Mouse (Mus musculus) yolk sac, embryonic 10.5 days (tissue): ENCODE measurements around the gene Pigg.

Source experiments
- DNase-seq: peaks from one replicate; pipeline ENCODE4 v3.0.0-alpha.2; 2017; ENCODE audit warnings: low spot score

Gene Pigg

GRCm38 (mm10) chr5:108357862-108358261 lies 45.5 kb downstream of the Pigg start:
- DNase-seq: no peak

GRCm38 (mm10) chr5:108359491-108359890 lies 47.1 kb downstream of the Pigg start:
- DNase-seq: no peak

- no peak for DNase-seq
Observed at GRCm38 (mm10) chr5:108360211-108360610, 47.8 kb downstream of the Pigg start.

GRCm38 (mm10) chr5:108362330-108362729 lies 49.9 kb downstream of the Pigg start:
- DNase-seq: no peak

GRCm38 (mm10) chr5:108366328-108366983 lies 54.0 kb downstream of the Pigg start:
- DNase-seq: no peak

- peak; percentile 44 for DNase-seq
Observed at GRCm38 (mm10) chr5:108366984-108367841, 54.8 kb downstream of the Pigg start.

- peak; percentile 24 for DNase-seq
Observed at GRCm38 (mm10) chr5:108367871-108368332, 55.5 kb downstream of the Pigg start, which contains the start of gene Gm42517. Gene Gm42517 (minus strand): TSS chr5:108367922.

- no peak for DNase-seq
Observed at GRCm38 (mm10) chr5:108368446-108368845, 56.0 kb downstream of the Pigg start.

- peak; percentile 4 for DNase-seq
Observed at GRCm38 (mm10) chr5:108368851-108369621, 56.6 kb downstream of the Pigg start.

- DNase-seq: no peak
Observed at GRCm38 (mm10) chr5:108369964-108370363, 57.6 kb downstream of the Pigg start.

- no peak for DNase-seq
Observed at GRCm38 (mm10) chr5:108374079-108374478, 61.7 kb downstream of the Pigg start.

- DNase-seq: no peak
Observed at GRCm38 (mm10) chr5:108376059-108376458, 63.6 kb downstream of the Pigg start.

GRCm38 (mm10) chr5:108378346-108378745 lies 65.9 kb downstream of the Pigg start:
- no peak for DNase-seq

GRCm38 (mm10) chr5:108385632-108386031 lies 73.2 kb downstream of the Pigg start:
- no peak for DNase-seq

GRCm38 (mm10) chr5:108386449-108386848 lies 74.0 kb downstream of the Pigg start:
- DNase-seq: no peak

- DNase-seq: no peak
Observed at GRCm38 (mm10) chr5:108388201-108388600, 75.8 kb downstream of the Pigg start, which contains the start of gene Pde6b. Gene Pde6b (plus strand): TSS chr5:108388391.

GRCm38 (mm10) chr5:108389744-108390143 lies 77.3 kb downstream of the Pigg start:
- DNase-seq: no peak
